Mouse (Mus musculus): Measurements from ENCODE around the gene Myl12a. TPM values are rescaled to one million over a fixed set of nuclear protein-coding genes. Genes with fewer than 3 reads are reported as not detected.

The Myl12a gene
- total RNA-seq, 2 experiments from 2014 or later = 38.9 to 41.1 TPM

DNA sequence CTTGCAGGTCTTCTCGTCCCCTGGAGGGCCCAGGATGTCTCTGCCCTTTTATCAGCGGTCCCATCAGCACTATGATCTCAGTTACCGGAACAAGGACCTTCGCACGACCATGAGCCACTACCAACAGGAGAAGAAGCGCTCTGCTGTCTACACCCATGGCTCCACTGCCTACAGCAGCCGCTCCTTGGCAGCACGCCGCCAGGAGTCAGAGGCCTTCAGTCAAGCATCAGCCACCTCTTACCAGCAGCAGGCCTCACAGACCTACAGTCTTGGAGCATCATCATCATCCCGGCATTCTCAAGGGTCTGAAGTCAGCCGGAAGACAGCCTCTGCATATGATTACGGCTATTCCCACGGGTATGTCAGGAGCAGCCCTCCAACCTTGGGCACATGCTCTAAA lies 20.2 kb upstream of the Myl12a start:
- TF ChIP-seq CTCF (conservative IDR thresholded peaks at IDR 0.05) = no peak
- H3K4me3 ChIP-seq = no peak overlapping the region
- H3K27ac ChIP-seq = no peak overlapping the region
- DNase-seq (ENCODE audit: low spot score in 2 of 2) = no peak

DNA sequence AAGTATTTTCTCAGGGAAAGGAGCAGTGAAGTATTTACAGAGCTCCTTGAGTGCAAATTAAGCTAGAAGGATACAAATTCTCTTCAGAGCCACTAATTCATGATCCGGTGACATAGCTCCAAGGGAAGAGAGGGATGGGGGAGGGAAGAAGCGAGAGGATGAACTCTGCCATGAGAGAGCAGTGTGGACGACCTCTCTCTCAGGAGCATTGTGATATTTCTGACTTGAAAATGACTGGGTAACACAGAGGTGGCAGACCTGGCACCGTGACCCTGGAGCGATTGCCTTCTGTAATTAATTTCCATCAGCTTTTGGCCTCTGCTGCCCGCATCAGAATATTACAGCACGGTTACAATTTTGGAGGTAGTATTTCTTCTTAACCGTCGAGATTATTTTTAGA lies 17.2 kb upstream of the Myl12a start:
- Histone ChIP-seq H3K4me3 (no peak overlapping the region), H3K27ac (no peak overlapping the region)
- no peak for TF ChIP-seq CTCF (conservative IDR thresholded peaks at IDR 0.05)
- no peak for DNase-seq (ENCODE audit: low spot score in 2 of 2)

DNA sequence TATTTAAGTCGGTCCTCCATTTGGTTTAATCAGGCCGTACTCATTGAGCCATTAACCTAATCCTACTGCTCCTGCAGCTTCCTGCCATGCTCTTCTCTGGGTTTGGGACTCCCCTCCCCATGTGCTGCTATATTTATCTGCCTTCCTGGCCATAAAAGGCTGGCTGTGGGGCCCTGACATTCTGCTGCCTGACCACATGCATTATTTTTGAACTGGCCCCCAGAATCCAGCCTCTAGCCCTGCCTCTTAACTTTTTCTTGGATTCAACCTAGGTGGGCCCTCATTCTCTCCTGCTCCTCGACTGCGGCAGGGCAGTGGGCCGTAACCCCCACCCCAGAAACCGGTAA lies 16.6 kb upstream of the Myl12a start:
- H3K27ac ChIP-seq = no peak overlapping the region
- H3K4me3 ChIP-seq = no peak overlapping the region
- DNase-seq (ENCODE audit: low spot score in 2 of 2) = no peak
- TF ChIP-seq CTCF (conservative IDR thresholded peaks at IDR 0.05) = no peak

DNA sequence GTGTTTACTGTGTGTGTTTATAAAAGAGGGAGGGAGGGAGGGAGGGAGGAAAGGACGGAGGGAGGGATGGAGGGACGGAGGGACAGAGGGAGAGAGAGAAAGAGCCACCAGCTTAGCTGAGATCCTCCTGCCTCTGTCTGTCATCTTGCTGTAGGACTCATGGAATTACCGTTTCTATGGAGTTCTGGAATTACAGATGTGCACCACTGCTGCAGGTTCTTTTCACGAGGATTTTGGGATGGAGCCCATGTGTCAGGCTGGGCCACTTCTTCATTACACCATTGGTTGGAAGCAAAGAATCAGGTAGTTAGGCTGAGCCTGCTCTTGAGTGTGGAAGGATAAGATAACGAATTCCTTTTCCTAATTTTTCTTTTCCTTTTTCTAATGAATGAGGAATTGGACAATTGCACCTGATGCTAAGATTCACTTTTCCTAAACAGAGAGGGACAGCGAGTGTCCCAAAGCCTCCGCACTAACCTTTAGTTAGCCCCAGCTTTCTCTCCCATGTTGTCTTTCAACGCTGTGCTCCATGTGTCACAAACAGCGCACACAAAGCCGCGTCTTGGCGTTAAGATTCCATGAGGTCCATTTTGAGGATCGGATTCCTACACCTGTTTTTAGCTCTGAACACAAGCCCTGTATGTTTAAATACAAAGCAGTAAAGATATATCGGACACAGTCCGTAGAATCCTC lies 16.1 kb upstream of the Myl12a start:
- DNase-seq (ENCODE audit: low spot score in 2 of 2) = no peak
- TF ChIP-seq CTCF (conservative IDR thresholded peaks at IDR 0.05) = no peak
- Histone ChIP-seq H3K4me3 (no peak overlapping the region), H3K27ac (no peak overlapping the region)

DNA sequence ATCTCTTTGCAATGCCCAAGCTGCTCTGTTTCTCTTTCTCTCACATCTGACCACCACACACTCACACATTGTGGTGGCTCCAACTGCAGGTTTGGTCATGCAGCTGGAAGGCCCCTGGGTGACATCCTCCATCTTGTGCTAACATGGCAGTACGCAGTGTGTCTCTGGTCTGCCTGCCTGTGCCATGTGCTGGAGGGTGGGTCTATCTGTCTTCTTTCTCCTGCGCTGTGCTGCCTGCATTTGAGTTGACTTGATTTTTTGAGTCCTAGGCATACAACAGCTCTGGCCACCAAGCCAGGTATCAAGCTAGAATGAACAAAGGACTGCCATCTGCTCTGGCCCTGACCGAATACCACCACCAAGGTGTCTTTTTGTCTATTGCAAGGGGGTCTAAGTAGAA lies 15.5 kb upstream of the Myl12a start:
- TF ChIP-seq CTCF (conservative IDR thresholded peaks at IDR 0.05) = no peak
- Histone ChIP-seq H3K4me3 (no peak overlapping the region), H3K27ac (no peak overlapping the region)
- DNase-seq (ENCODE audit: low spot score in 2 of 2) = no peak

DNA sequence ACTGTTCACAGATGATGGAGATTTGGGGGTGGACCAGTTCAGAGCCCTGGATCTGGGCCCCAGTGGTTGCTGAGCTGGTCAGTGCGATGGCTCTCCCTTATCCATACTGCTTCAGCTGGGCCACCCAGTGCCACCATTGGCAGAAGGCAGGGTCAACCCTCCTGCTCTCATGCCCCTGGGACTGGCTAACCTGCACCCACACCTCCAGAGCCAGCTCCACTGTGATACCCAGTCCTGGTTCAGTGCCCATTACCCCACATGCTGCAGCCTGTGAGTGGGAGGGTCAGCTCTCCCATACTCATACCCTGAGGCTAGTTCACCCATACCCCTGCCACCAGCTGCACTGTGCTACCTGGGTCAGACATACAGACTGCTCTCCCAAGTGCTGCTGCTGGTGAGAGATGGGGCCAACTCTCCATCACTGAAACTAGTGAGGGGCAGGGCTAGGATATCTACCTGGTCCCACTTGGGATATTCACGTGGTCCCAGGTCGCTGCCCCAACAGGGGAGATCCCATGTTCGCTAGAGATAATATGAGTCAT lies 14.8 kb upstream of the Myl12a start:
- DNase-seq (ENCODE audit: low spot score in 2 of 2) = no peak
- TF ChIP-seq CTCF (conservative IDR thresholded peaks at IDR 0.05) = no peak
- Histone ChIP-seq H3K4me3 (no peak overlapping the region), H3K27ac (no peak overlapping the region)

DNA sequence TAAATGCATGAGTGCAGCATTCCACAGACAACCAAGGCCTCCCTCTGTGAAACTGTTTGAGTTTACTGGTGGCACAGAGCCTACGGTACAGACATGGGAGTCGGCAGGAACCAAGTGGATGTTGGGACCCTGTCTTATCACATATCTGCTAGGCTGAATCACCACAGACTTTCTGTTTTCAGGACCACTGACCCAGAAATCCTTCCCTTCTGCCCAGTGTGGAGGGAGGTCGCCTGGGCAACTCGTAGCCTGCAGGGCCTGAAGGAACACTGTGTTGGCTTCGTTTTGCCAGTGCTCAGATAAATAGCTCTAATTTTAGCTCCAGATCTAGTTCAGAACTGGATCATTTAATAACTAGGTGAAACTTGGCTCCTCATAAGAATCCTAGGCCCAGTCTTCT lies 12.2 kb upstream of the Myl12a start:
- no peak for DNase-seq (ENCODE audit: low spot score in 2 of 2)
- H3K27ac ChIP-seq = peak overlapping the region; percentile 67
- TF ChIP-seq CTCF (conservative IDR thresholded peaks at IDR 0.05) = no peak
- no peak overlapping the region for H3K4me3 ChIP-seq

DNA sequence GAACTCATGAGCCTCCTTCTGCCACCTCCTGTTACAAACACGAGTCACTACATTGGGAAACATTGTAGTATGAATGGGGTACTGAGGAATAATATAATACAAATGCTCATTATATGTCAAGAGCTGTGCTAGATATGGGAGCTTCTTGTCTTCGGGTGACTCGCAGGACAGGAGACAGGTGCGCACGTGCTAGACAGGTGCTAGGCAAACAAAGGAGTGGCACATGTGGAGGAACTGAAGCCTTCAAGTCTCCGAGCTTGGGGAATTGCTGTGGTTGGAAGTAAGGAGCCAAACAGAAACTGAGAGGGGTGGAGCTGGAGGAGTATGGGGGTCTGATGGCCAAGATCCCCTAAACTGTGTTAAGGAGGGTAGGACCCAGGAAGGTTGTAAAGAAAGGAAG lies 10.4 kb upstream of the Myl12a start:
- no peak for TF ChIP-seq CTCF (conservative IDR thresholded peaks at IDR 0.05)
- no peak for DNase-seq (ENCODE audit: low spot score in 2 of 2)
- H3K4me3 ChIP-seq = no peak overlapping the region
- H3K27ac ChIP-seq = no peak overlapping the region

DNA sequence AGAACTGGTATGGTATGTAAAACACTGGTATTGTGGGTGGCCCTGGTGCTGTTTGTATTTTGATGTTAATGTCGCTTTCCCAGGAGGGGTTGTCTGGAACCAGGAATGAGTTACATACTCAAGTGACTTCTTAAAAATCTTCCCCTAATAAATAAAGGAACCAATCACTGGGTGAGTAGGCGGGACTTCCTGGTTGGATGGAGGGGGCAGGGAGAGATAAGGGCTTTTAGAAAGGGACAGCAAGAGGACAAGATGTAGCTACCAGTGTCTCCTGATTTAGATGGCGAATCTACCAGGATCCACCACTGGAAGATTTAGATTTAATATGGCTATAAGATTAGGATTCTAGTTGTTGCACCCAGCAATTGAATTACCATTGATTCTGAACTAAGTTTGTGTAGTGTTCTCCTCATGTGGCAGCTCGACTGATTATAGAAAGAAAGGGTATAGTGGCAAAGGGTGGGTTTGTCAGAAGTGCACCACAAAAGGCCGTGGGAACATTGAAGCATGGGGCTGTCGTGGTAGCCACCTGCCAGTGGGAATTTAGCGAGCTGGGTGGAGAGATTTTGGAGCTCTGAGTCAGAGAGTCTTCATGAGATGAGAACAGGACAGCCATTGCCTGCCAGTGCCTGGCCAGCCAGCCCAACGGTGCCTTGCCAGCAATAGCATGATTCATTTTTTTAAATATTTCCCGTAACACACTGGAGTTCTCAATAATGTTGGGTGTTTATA lies 9.4 kb upstream of the Myl12a start:
- DNase-seq (ENCODE audit: low spot score in 2 of 2) = no peak
- TF ChIP-seq CTCF (conservative IDR thresholded peaks at IDR 0.05) = no peak
- Histone ChIP-seq H3K27ac (no peak overlapping the region), H3K4me3 (no peak overlapping the region)

DNA sequence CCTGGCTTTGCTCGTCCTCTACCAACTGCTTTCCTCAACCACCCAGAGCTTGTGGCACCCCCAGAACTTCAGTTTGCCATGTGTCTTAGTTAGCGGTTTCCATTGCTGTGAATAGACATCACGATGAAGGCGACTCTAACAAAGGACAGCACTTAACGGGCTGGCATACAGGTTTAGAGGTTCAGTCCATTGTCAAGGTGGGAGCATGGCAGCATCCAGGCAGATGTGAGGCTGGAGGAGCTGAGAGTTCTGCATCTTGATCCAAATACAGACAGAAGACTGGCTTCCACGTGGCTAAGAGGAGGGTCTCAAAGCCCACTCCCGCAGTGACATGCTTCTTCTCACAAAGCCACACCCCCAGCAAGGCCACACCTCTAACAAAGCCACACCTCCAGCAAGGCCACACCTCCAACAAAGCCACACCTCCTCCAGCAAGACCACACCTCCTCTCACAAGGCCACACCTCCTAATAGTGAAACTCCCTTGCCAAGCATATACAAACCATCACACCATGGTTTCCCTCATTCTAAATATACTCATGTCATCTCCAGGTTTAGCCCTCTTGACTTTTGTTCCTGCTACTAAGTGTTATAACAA lies 8.1 kb upstream of the Myl12a start:
- Histone ChIP-seq H3K4me3 (no peak overlapping the region), H3K27ac (no peak overlapping the region)
- DNase-seq (ENCODE audit: low spot score in 2 of 2) = no peak
- no peak for TF ChIP-seq CTCF (conservative IDR thresholded peaks at IDR 0.05)

DNA sequence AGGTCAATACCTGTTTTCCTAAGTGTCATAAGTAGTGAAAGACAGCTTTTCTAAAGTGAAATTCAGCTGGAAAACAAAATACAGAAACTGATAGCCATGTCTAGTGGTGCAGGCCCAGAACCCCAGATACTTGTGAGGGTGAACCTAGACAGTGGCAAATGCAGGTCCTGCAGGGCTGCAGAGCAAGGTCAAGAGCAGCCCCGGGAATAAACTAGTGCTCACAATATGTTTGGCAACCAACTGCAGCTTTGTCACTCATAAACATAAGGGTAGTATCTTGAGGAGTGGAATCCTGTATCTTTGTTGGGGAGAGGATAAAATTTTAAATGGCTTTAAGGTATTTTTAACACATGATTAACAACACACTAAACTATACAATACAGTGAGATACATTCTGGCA lies 7.1 kb upstream of the Myl12a start:
- Histone ChIP-seq H3K4me3 (no peak overlapping the region), H3K27ac (no peak overlapping the region)
- TF ChIP-seq CTCF (conservative IDR thresholded peaks at IDR 0.05) = no peak
- no peak for DNase-seq (ENCODE audit: low spot score in 2 of 2)

DNA sequence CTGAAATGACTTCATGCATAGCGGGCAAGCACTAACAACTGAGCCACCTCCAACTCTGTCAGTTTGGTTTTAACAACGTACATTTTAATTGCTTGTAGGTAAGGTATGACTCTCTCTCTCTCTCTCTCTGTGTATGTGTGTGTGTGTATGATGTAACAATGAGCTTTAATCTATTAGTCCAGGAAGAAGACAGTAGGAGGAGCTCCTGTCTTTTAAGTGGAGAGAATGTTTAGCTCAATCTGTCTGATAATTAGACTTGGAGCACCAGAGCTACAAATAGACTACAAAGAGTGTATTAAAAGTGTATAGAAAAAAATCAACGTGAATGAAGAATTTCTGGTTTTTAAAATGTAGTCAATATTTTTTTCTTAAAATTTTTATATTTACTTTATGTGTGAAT lies 6.0 kb upstream of the Myl12a start:
- peak; percentile 23; the same call in 1 of the 2 replicates for TF ChIP-seq CTCF (conservative IDR thresholded peaks at IDR 0.05)
- no peak overlapping the region for H3K4me3 ChIP-seq
- DNase-seq (ENCODE audit: low spot score in 2 of 2) = no peak
- no peak overlapping the region for H3K27ac ChIP-seq

DNA sequence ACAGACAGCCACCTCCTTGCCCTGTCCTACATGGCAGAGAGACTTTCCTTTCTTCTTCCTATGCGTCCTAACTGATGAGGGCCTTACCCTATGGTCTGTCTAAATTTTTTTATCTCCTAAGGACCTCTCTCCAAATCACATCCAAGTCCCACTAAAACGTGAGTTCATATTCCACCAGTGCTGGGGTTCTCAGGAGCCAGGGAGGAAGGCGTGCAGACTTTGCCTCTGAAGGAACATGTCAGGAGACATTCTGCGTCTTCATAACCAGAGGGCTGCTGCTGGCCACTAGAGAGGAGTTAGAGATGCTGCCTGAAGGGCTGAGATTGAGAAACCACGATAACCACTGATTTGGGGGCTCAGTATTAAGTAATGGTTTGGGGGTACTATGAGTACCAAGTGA lies 4.3 kb upstream of the Myl12a start:
- TF ChIP-seq CTCF (conservative IDR thresholded peaks at IDR 0.05) = no peak
- no peak for DNase-seq (ENCODE audit: low spot score in 2 of 2)
- Histone ChIP-seq H3K4me3 (no peak overlapping the region), H3K27ac (no peak overlapping the region)
